Mouse (Mus musculus): Measurements from ENCODE around the gene Cyp2b10.

DNA sequence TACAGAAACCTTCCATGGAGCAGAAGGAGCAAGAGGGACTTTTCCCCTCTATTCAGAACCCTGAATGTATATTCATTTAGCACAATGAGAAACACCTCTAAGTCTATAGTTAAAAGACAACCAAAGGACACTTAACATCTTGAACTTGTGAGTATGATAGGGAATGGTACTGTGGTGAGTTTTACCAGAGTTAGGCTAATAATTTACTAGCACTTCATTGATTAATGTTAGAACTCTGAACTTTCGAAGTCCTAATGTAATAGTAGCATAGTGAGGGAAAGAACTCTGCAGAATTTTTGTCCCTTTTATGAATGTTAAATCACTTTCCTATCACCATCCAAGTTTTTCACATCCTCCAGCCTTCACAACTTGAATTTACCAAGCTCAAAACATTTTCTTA, 22.0 kb downstream of the Cyp2b10 start:
- TF ChIP-seq CTCF (IDR thresholded peaks at IDR 0.05; ENCODE audit: low read depth, low read length) (no peak), POLR2A (IDR thresholded peaks at IDR 0.05; ENCODE audit: extremely low read depth, insufficient read depth, low read length) (no peak)

All from liver, adult 2 months (tissue).